Mouse (Mus musculus): ENCODE results near the gene Hoxd13. TPM values are rescaled to one million over a fixed set of nuclear protein-coding genes. Genes with fewer than 3 reads are reported as not detected.

Gene Hoxd13
- total RNA-seq, 2 experiments from 2014 or later = not detected

DNA sequence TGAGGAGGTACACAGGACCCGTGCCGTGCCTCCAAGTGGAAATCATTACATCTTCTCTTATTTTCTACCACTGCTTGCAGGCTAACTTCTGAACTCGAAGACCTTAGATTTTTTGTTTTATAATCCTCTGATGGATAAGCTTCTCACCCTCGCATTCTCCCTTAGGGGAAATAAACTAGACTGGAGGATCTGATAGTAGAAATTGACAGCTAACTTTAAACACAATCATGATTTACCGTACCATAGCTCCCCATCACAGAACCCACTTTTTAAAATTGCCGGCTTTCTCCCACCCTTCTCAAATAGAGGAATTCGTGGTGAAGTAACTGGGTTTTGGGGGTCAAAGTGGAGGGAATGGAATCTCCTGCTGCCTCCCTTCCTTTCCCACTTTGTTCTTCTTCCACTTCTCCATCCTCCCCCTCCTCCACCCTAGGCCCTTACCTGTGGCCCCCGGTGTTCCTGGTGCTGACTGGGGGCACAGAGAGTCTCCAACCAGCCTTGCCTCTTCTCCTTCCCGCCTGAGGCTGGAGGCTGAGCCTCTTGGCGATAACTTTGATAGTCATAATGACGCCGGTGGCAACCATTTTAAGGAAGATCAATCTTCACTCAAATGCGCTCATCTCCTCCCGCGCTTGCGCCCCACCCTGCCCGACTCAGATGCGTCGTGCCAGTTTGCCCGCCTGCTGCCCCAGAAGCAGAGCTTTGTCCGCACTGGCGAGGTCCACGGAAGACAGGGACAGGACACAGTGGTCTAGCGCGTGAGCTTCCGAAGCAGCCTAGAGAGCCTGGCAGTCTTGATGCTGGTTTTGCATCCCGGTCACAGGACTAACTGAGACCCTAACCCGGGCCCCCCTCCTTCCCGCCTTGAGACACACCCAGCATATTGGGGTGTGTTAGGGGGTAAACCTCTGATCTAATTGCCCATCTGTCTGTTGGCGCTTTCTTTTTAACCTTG is 7.4 kb upstream of the Hoxd13 start:
- no peak for ATAC-seq (replicated peaks; ENCODE audit: low FRiP score, poor library complexity, severe bottlenecking)

DNA sequence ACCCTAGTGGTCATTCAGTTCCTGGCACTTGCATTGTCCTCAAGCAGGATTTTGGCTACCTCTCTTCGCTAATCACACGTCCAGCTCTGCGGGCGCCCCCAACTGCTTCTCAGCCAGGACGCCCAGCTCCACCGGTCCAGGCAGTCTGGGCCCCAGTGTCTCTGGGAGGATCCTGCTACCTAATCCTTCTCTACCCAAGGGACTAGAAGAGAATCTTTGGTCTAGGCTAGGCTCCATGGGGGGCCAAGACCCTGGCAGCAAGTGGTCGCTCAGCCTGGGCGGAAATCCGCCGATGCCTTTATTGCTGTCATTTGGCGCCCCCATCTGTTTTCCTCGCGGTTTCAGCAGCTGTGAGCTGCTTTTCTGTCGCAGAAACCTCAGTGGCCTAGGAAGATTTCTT is 6.4 kb upstream of the Hoxd13 start:
- no peak for ATAC-seq (replicated peaks; ENCODE audit: low FRiP score, poor library complexity, severe bottlenecking)

DNA sequence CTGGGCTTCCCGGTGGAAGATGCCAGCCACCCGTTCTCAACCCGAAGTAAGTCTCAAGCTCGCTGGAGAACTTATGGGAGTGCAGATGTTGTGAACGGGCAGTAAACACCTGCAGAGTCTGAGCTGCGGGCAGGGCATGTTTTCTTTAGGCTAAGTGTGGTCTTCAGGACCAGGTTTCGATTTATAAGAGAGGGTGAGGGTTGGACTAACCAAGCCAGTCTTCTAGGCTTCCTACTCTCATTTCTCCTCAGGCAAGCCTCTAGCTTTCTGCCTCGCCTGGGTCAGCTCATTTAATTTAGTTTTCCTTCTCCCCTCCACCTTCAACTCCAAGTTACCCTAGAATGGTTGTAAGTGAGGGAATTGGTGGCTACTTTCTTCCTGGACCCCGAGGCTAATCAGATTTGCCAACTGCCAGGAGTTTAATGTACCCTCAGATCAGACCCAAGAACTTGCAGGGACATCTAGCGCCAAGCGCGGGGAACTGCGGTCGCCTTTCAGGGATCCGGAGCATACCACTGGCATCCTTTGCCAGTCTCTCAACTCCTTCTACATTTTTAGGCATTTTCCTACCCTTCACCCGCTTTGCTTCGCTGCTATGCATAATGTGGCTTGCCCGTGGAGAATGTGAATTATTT is 4.7 kb upstream of the Hoxd13 start:
- no peak for ATAC-seq (replicated peaks; ENCODE audit: low FRiP score, poor library complexity, severe bottlenecking)

DNA sequence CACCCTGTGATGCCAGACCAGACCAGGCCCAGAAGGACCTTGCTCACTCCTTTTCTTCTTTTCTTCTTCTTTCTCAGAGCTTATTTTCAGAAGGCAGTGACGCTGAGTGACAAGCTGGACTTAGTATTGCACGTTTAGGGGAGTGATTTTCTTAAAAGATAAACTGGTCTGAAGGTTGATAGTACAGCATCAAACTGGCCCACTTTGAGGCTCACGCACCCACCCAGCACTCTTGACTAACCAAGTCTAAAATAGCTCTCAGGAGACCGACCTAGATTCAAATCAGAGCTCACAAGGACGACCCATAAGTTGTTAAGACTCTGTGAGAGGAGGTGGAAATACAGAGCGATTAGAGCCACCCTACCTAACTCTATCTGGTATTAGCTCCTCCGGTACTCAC is 1.7 kb upstream of the Hoxd13 start:
- no peak for ATAC-seq (replicated peaks; ENCODE audit: low FRiP score, poor library complexity, severe bottlenecking)

DNA sequence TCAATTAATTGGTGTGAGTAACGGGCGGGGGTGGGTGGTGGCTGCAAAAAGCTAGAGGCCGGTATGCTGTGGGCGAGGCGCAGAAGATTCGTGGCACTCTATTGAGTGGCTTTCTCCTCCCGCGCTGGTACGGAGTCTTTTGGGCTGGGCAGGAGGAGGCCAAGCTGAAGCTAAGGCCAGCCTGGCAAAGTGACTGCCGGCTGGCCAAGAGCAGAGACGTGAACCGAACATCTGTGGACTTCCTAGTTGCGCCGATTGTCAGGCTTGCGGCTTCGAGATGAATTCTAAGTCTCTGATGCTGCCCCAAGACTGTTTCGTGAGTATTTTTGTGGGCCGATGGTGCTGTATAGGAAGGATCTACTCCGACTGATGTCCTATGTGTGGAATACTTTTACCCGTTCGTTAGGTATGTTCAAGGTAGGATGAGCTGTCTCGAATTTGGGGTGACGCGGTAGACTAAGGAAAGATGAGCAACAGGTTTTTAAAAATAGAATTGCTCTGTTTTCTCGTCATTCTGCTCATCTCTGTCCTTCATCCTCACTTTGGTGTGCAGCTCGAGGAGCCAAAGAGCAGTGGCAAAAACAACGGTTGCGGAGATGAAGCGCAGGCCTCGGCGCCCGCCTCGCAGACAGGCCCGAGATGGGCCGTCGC is 794 bp upstream of the Hoxd13 start:
- ATAC-seq (replicated peaks; ENCODE audit: low FRiP score, poor library complexity, severe bottlenecking) = no peak

DNA sequence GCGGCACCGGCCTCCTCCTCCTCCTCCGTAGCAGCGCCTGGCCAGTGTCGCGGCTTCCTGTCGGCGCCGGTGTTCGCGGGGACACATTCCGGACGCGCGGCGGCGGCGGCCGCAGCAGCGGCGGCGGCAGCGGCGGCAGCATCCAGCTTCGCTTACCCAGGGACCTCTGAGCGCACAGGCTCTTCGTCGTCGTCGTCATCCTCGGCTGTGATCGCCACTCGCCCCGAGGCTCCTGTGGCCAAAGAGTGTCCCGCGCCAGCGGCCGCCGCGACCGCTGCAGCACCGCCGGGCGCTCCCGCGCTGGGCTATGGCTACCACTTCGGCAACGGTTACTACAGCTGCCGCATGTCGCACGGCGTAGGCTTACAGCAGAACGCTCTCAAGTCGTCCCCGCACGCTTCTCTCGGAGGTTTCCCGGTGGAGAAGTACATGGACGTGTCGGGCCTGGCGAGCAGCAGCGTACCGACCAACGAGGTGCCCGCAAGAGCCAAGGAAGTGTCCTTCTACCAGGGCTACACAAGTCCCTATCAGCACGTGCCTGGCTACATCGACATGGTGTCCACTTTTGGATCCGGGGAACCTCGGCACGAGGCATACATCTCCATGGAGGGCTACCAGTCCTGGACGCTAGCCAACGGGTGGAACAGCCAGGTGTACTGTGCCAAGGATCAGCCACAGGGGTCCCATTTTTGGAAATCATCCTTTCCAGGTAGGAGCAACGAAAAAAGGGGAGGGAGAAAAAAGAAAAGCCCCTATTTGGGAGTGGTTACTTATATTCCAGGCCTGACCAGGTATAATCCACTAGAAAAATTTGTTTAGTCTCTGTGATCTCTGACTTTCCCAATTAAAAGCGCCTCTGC is 490 bp downstream of the Hoxd13 start:
- ATAC-seq (replicated peaks; ENCODE audit: low FRiP score, poor library complexity, severe bottlenecking) = no peak

DNA sequence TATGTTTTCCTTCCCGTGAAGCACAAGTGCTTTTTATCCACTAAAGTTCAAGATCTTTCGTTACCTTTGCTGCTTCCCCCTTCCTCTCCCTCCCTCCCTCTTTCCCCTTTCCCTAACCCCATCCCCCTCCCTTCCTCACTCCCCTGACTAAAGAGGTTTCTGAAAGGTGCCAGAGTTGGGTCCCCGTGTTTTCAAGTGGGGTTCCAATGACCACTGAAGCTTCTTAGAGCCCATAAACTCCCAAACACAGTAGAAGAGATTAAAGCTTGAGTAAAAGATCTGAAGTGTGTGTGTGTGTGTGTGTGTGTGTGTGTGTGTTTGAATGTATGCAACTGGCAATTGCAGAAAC is 1.1 kb downstream of the Hoxd13 start:
- ATAC-seq (replicated peaks; ENCODE audit: low FRiP score, poor library complexity, severe bottlenecking) = no peak

DNA sequence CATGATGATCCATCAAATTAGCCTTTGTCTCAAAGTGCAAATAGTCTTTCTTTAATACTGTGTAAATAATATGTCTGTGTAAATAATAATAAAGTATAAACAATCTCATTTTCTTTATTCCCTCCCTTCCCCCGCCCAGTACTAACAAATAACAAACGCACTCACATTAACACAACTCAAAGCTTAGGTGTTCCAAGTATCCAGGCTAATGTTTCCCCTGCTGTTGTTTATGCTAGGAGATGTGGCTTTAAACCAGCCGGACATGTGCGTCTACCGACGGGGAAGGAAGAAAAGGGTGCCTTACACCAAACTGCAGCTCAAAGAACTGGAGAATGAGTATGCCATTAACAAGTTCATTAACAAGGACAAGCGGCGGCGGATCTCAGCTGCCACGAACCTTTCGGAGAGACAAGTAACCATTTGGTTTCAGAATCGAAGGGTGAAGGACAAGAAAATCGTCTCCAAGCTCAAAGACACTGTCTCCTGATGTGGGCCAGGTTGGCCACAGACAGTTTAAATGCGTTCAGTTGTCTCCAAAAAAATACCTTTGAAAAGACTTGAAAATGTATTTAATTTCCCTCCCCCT is 1.6 kb downstream of the Hoxd13 start:
- no peak for ATAC-seq (replicated peaks; ENCODE audit: low FRiP score, poor library complexity, severe bottlenecking)

DNA sequence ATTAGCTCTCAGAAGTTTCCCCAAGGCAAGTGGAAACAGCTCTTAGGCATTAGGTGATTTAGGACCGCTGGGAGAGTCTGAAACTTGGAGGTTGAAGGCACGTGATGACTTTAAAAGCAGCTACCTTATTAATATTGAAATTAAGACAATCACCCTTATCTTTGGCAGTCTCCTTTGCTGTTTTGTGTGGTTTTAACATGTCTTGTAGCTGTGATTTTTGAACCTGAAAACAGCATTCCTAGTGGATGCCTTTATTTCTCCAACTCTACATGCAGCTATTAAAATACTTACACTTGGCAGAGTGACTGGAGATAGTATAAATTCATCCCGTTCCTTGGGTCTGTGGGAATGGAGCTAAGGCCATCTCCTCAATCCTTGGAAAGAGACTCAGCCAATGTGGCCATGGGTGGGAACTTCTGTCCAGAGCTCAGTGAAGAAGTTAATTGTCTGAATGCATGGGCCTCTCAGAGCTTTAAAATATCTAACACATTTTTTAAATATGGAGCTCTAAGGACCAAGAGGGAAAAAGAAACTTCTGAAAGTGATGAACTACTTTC is 2.6 kb downstream of the Hoxd13 start:
- ATAC-seq (replicated peaks; ENCODE audit: low FRiP score, poor library complexity, severe bottlenecking) = no peak

DNA sequence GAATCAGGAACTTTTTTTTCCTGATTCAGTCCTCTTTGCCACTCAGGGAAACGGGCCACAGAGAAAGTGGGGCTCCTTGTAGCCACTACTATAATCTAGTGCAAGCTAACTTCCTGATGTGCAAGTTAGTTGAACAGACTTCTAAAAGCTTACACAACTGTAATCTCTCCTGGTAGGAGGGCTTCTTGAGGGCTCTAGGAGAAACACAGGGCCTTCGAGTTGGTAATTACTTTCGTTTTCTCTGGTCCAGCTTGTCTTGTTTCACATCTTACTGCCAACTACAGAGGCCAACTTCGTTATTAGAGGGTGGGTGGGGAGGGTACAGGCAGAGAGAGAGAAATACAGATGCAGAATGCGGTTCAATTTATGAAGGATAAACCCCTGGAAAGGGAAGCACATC is 3.7 kb downstream of the Hoxd13 start:
- no peak for ATAC-seq (replicated peaks; ENCODE audit: low FRiP score, poor library complexity, severe bottlenecking)

DNA sequence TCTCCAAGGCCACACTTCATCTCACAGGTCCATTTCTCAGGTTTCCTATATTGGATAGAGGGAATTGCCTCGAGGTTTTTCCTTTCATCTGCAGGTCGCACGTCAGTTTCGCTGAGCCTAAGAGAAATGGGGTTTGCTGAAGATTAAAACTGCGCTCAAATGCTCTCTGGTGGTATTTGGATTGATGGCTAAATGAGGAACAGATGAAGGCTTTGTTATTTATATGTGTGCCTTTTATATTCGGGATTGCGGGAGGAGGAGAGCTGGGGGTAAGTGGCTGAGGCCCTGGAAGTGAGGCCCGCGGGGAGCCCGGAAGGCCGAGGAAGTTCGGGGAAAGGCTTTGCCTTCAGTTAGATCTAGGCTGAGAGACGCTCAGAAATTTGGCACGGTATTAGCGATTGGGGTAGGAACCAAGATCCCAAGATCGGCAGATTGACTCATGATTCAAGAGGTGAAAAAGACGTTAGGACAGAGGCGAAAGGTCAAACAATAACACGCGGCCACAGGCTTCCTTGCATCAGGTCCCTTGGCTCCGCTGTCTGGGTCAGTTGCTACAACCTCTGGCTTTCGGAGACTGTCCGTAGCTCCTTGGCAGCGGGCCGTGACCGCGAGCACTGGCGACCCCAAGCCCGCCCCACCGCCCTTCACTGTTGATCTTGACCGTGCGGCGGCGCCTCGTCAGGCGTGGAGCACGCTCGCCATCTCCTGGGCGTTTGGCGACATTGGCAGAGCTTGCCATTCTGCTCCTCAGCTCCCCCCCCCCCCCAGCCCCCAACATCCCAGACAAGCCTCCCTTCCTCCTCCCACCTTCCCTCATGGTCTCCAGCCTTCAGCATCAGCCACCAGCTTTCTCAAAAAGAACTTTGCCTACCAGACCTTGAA is 4.6 kb downstream of the Hoxd13 start:
- ATAC-seq (replicated peaks; ENCODE audit: low FRiP score, poor library complexity, severe bottlenecking) = no peak

DNA sequence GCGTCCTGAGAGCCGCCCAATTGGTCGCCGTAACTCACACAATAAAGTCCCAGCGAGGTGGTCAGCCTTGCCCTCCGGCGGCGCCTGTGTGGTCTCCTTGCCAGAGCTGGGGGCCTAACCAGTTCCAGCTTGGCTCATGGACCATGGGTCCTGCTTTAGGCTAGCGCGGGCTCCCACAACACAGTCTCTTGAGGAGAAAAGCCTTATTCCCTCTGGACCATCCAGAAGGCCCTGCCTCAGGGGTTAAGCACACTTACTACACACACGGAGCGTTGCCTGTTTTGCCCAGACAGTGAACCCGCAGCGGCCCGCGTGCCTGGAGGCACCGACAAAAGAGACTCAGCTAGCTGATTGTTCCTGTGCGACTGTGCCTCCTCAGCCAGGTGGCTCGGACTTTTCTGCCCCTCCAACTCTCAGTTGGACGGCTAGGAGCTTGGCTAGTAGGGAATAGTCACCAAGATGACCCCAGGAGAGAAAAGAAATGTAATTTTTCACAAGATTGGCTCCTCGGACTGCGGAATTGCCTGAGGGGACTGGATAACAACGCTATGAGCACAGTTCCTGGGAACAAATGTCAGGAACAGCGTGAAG is 5.8 kb downstream of the Hoxd13 start:
- ATAC-seq (replicated peaks; ENCODE audit: low FRiP score, poor library complexity, severe bottlenecking) = no peak

DNA sequence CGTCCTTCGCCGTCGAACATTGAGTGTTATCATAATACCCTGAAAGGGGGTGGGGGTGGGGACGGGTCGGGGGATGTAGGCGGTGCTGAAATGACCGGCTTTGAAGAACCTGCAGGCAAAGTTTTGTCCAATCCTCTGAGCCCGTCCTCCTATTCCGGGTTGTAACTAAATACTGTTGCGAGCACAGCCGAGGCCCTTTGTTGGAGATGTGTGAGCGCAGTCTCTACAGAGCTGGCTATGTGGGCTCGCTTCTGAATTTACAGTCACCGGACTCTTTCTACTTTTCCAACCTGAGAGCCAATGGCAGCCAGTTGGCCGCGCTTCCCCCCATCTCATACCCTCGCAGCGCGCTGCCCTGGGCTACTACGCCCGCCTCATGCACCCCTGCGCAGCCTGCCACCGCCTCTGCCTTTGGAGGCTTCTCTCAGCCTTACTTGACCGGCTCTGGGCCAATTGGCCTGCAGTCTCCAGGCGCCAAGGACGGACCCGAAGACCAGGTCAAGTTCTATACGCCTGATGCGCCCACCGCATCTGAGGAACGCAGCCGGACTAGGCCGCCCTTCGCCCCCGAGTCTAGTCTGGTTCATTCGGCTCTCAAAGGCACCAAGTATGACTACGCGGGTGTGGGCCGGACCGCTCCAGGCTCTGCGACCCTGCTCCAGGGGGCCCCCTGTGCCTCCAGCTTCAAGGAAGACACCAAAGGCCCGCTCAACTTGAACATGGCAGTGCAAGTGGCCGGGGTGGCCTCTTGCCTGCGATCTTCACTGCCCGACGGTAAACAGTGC is 7.0 kb downstream of the Hoxd13 start, which contains the start of gene Hoxd12:
TSS of gene Hoxd12 (plus strand) at position 133 of the 785 bp plus-strand sequence.
- ATAC-seq (replicated peaks; ENCODE audit: low FRiP score, poor library complexity, severe bottlenecking) = no peak

DNA sequence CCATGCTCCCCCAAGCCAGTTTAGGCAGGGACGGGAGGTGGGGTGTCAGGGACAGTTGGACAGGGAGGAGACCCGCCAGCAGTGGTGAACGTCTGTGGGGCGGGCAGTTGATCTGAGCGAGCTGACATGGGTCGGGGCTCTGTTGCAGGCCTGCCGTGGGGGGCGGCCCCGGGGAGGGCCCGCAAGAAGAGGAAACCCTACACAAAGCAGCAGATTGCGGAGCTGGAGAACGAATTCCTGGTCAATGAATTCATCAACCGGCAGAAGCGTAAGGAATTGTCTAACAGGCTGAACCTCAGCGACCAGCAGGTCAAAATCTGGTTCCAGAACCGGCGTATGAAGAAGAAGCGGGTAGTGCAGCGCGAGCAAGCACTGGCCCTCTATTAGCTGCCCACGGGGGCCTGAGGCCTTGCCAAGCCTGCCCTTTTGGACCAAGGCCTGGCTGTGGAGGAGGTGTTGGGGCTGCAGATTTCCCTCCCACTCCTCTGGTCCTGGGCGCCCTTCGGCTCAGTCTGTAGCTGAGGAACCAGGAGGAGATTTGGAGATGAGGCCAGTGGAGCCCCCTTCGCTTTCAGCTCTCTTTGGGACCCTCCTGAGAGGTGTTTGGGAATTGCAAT is 7.7 kb downstream of the Hoxd13 start:
- ATAC-seq (replicated peaks; ENCODE audit: low FRiP score, poor library complexity, severe bottlenecking) = no peak

DNA sequence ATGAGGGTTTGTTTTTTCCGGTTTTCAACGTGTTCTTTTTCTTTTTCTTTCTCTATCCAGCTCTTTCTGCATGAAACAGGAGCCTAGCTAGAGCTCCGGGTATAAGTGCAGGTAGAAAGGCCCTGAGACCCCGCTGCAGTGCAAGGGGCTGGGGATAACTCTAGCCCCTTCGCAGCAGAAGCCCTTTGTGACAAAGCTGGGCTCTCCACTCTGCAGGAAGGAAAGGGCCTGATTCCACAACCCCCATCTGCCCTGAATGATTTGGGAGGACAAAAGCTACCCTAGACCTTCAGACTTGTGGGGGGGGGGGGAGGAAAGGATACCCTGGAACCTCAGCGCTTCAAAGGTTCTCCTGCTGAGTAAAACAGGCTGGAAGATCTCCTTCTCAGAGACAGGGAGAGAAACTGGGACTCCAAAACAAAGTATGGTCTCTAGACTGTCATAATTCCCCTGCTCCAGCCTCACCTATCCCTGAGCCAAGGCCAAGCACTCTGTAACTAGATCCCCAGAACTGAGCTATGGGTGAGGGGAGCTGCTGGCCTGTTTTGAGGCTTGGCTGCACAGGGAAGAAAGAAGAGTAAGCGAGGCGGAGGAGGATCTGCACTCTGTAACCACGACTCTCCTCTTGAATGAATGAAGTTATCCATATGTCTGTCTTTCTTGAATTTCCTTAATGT is 8.4 kb downstream of the Hoxd13 start:
- ATAC-seq (replicated peaks; ENCODE audit: low FRiP score, poor library complexity, severe bottlenecking) = no peak

DNA sequence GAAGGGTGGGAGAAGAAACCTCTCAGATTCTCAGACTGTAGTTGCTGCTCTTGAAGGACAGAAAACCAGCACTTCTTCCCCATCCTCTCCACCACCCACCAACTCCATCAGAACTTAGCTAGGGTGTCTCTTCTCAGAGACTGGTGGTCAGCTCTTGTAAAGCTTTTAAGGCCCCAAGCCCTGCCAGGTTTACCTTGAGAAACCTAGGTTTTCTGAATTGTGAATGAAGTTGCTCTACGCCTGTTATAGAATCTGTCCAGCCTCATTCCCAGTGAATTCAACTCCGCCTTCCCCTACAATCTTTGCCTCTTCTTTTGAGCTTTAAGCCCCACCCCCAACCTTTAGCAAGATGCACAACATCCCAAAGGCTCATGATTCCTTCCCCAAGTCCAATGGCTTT is 9.0 kb downstream of the Hoxd13 start:
- ATAC-seq (replicated peaks; ENCODE audit: low FRiP score, poor library complexity, severe bottlenecking) = no peak

All from erythroblast, adult 5-6 weeks (primary cell).